Mouse (Mus musculus) adrenal gland, postnatal 25 days (tissue): Measurements from ENCODE around the gene Wscd2. TPM values are rescaled to one million over a fixed set of nuclear protein-coding genes. Genes with fewer than 3 reads are reported as not detected.
A peak's percentile ranks its signal among the peaks of the same experiment; 100 is the strongest.

ENCODE experiments used
- DNase-seq: peaks from one replicate; pipeline ENCODE4 v3.0.0; 2021; ENCODE audit warnings: mixed read lengths
- long read RNA-seq: library from polyadenylated mRNA; stranded (forward); transcript quantifications from one replicate; pipeline ENCODE4 v2.0.0, GENCODE M21; 2021
- total RNA-seq: library from RNA; stranded (reverse); gene quantifications from 2 replicates; pipeline ENCODE4 v1.2.3, GENCODE M21; 2021

The Wscd2 gene
- total RNA-seq = 3.4 and 5.8 TPM in 2 replicates
- long read RNA-seq, partial matches to known transcripts = 0 of 2 reads
- long read RNA-seq, other reads (novel, unspliced or antisense) = 0 of 2 reads

- DNase-seq = no peak
These were observed at the start of gene Wscd2 for GRCm38 (mm10) chr5:113490033-113490432. Wscd2 (plus strand) TSS chr5:113490333.

- DNase-seq = no peak
These were observed 48.0 kb upstream of the Wscd2 start for GRCm38 (mm10) chr5:113442180-113442579.

- DNase-seq = no peak
These were observed 42.0 kb upstream of the Wscd2 start for GRCm38 (mm10) chr5:113448023-113448734.

- DNase-seq = no peak
These were observed 40.8 kb upstream of the Wscd2 start for GRCm38 (mm10) chr5:113449336-113449735.

- no peak for DNase-seq
These were observed 37.4 kb upstream of the Wscd2 start for GRCm38 (mm10) chr5:113452691-113453090.

GRCm38 (mm10) chr5:113453356-113453755 is 36.8 kb upstream of the Wscd2 start:
- DNase-seq = no peak

- no peak for DNase-seq
These were observed 34.1 kb upstream of the Wscd2 start for GRCm38 (mm10) chr5:113456020-113456419.

- no peak for DNase-seq
These were observed 33.4 kb upstream of the Wscd2 start for GRCm38 (mm10) chr5:113456756-113457155.

GRCm38 (mm10) chr5:113457260-113457659 is 32.9 kb upstream of the Wscd2 start:
- DNase-seq = no peak

GRCm38 (mm10) chr5:113459942-113460341 is 30.2 kb upstream of the Wscd2 start:
- DNase-seq = no peak

GRCm38 (mm10) chr5:113461582-113461981 is 28.6 kb upstream of the Wscd2 start:
- DNase-seq = no peak

- DNase-seq = no peak
These were observed 28.0 kb upstream of the Wscd2 start for GRCm38 (mm10) chr5:113461998-113462625.

- no peak for DNase-seq
These were observed 25.4 kb upstream of the Wscd2 start for GRCm38 (mm10) chr5:113464731-113465130.

GRCm38 (mm10) chr5:113466536-113466935 is 23.6 kb upstream of the Wscd2 start:
- no peak for DNase-seq

GRCm38 (mm10) chr5:113467072-113467471 is 23.1 kb upstream of the Wscd2 start:
- no peak for DNase-seq

- DNase-seq = no peak
These were observed 22.4 kb upstream of the Wscd2 start for GRCm38 (mm10) chr5:113467765-113468164.

GRCm38 (mm10) chr5:113468625-113469024 is 21.5 kb upstream of the Wscd2 start:
- no peak for DNase-seq

GRCm38 (mm10) chr5:113469231-113469630 is 20.9 kb upstream of the Wscd2 start:
- no peak for DNase-seq

GRCm38 (mm10) chr5:113469826-113470225 is 20.3 kb upstream of the Wscd2 start:
- DNase-seq = no peak

GRCm38 (mm10) chr5:113471417-113471816 is 18.7 kb upstream of the Wscd2 start:
- peak; percentile 76 for DNase-seq

GRCm38 (mm10) chr5:113472339-113472738 is 17.8 kb upstream of the Wscd2 start:
- no peak for DNase-seq

- DNase-seq = no peak
These were observed 13.3 kb upstream of the Wscd2 start for GRCm38 (mm10) chr5:113476816-113477215.

GRCm38 (mm10) chr5:113479075-113479474 is 11.1 kb upstream of the Wscd2 start:
- DNase-seq = no peak

GRCm38 (mm10) chr5:113480451-113480850 is 9.7 kb upstream of the Wscd2 start:
- no peak for DNase-seq
